Mouse (Mus musculus): ENCODE measurements at regions not wholly inside any gene's neighbourhood (a gene's known extent, or its start where the extent isn't known, plus 50 kb on each side); places are given as distances from the start of the nearest gene placed in this dataset.

GRCm38 (mm10) chr17:83115832-83116480, 99.1 kb upstream of the Pkdcc start:
- Histone ChIP-seq H3K4me1 (ENCODE audit: control insufficient read depth, insufficient read depth, low read length) (no peaks in the 10 kb centered on the region), H3K27ac (ENCODE audit: insufficient read depth, low read length) (no peak overlapping the region), H3K4me3 (ENCODE audit: insufficient read depth, low read length) (no peak overlapping the region)
- TF ChIP-seq CTCF (IDR thresholded peaks at IDR 0.05; ENCODE audit: extremely low read depth, insufficient read depth, low read length) (no peak), POLR2A (IDR thresholded peaks at IDR 0.05; ENCODE audit: extremely low read depth, insufficient read depth, low read length) (no peak)

GRCm38 (mm10) chr17:83120665-83121232, 94.3 kb upstream of the Pkdcc start:
- Histone ChIP-seq H3K27ac (ENCODE audit: insufficient read depth, low read length) (no peak overlapping the region), H3K4me1 (ENCODE audit: control insufficient read depth, insufficient read depth, low read length) (no peaks in the 10 kb centered on the region), H3K4me3 (ENCODE audit: insufficient read depth, low read length) (no peak overlapping the region)
- no peak for TF ChIP-seq POLR2A (IDR thresholded peaks at IDR 0.05; ENCODE audit: extremely low read depth, insufficient read depth, low read length)
- TF ChIP-seq CTCF (IDR thresholded peaks at IDR 0.05; ENCODE audit: extremely low read depth, insufficient read depth, low read length), result no peak

- peak overlapping the region; percentile 5; the same call in 1 of the 2 replicates for H3K4me3 ChIP-seq (ENCODE audit: insufficient read depth, low read length)
- no peak overlapping the region for H3K27ac ChIP-seq (ENCODE audit: insufficient read depth, low read length)
- TF ChIP-seq CTCF (IDR thresholded peaks at IDR 0.05; ENCODE audit: extremely low read depth, insufficient read depth, low read length) (no peak), POLR2A (IDR thresholded peaks at IDR 0.05; ENCODE audit: extremely low read depth, insufficient read depth, low read length) (no peak)
- H3K4me1 ChIP-seq (ENCODE audit: control insufficient read depth, insufficient read depth, low read length), result no peaks in the 10 kb centered on the region
Observed at GRCm38 (mm10) chr17:83122525-83123280, 92.4 kb upstream of the Pkdcc start.

- H3K27ac ChIP-seq (ENCODE audit: insufficient read depth, low read length), result no peak overlapping the region
Observed at GRCm38 (mm10) chr17:83125057-83125456, 90.0 kb upstream of the Pkdcc start.

GRCm38 (mm10) chr17:83127842-83128241, 87.2 kb upstream of the Pkdcc start:
- no peak overlapping the region for H3K4me3 ChIP-seq (ENCODE audit: insufficient read depth, low read length)

More at GRCm38 (mm10) chr17:83125057-83125456, 90.0 kb upstream of the Pkdcc start:
- Histone ChIP-seq H3K4me3 (ENCODE audit: insufficient read depth, low read length) (no peak overlapping the region), H3K4me1 (ENCODE audit: control insufficient read depth, insufficient read depth, low read length) (peaks cover 2% of the 10 kb centered on the region)
- TF ChIP-seq POLR2A (IDR thresholded peaks at IDR 0.05; ENCODE audit: extremely low read depth, insufficient read depth, low read length) (no peak), CTCF (IDR thresholded peaks at IDR 0.05; ENCODE audit: extremely low read depth, insufficient read depth, low read length) (no peak)

GRCm38 (mm10) chr17:83128843-83129544, 86.1 kb upstream of the Pkdcc start:
- Histone ChIP-seq H3K4me1 (ENCODE audit: control insufficient read depth, insufficient read depth, low read length) (peaks cover 2% of the 10 kb centered on the region), H3K27ac (ENCODE audit: insufficient read depth, low read length) (no peak overlapping the region), H3K4me3 (ENCODE audit: insufficient read depth, low read length) (no peak overlapping the region)
- no peak for TF ChIP-seq POLR2A (IDR thresholded peaks at IDR 0.05; ENCODE audit: extremely low read depth, insufficient read depth, low read length)
- no peak for TF ChIP-seq CTCF (IDR thresholded peaks at IDR 0.05; ENCODE audit: extremely low read depth, insufficient read depth, low read length)

More at GRCm38 (mm10) chr17:83127842-83128241, 87.2 kb upstream of the Pkdcc start:
- Histone ChIP-seq H3K4me1 (ENCODE audit: control insufficient read depth, insufficient read depth, low read length) (peaks cover 2% of the 10 kb centered on the region), H3K27ac (ENCODE audit: insufficient read depth, low read length) (no peak overlapping the region)
- TF ChIP-seq CTCF (IDR thresholded peaks at IDR 0.05; ENCODE audit: extremely low read depth, insufficient read depth, low read length) (no peak), POLR2A (IDR thresholded peaks at IDR 0.05; ENCODE audit: extremely low read depth, insufficient read depth, low read length) (no peak)

- H3K27ac ChIP-seq (ENCODE audit: insufficient read depth, low read length), result no peak overlapping the region
- no peak overlapping the region for H3K4me3 ChIP-seq (ENCODE audit: insufficient read depth, low read length)
- H3K4me1 ChIP-seq (ENCODE audit: control insufficient read depth, insufficient read depth, low read length), result peaks cover 2% of the 10 kb centered on the region
- TF ChIP-seq CTCF (IDR thresholded peaks at IDR 0.05; ENCODE audit: extremely low read depth, insufficient read depth, low read length), result no peak
- TF ChIP-seq POLR2A (IDR thresholded peaks at IDR 0.05; ENCODE audit: extremely low read depth, insufficient read depth, low read length), result no peak
Observed at GRCm38 (mm10) chr17:83129658-83130057, 85.4 kb upstream of the Pkdcc start.

- H3K4me3 ChIP-seq (ENCODE audit: insufficient read depth, low read length), result no peak overlapping the region
- peaks cover 2% of the 10 kb centered on the region for H3K4me1 ChIP-seq (ENCODE audit: control insufficient read depth, insufficient read depth, low read length)
- H3K27ac ChIP-seq (ENCODE audit: insufficient read depth, low read length), result no peak overlapping the region
- TF ChIP-seq CTCF (IDR thresholded peaks at IDR 0.05; ENCODE audit: extremely low read depth, insufficient read depth, low read length) (no peak), POLR2A (IDR thresholded peaks at IDR 0.05; ENCODE audit: extremely low read depth, insufficient read depth, low read length) (no peak)
Observed at GRCm38 (mm10) chr17:83133201-83133600, 81.9 kb upstream of the Pkdcc start.

GRCm38 (mm10) chr17:83135441-83136120, 79.5 kb upstream of the Pkdcc start:
- no peaks in the 10 kb centered on the region for H3K4me1 ChIP-seq (ENCODE audit: control insufficient read depth, insufficient read depth, low read length)
- H3K27ac ChIP-seq (ENCODE audit: insufficient read depth, low read length), result no peak overlapping the region
- no peak overlapping the region for H3K4me3 ChIP-seq (ENCODE audit: insufficient read depth, low read length)
- TF ChIP-seq POLR2A (IDR thresholded peaks at IDR 0.05; ENCODE audit: extremely low read depth, insufficient read depth, low read length) (no peak), CTCF (IDR thresholded peaks at IDR 0.05; ENCODE audit: extremely low read depth, insufficient read depth, low read length) (no peak)

Data from cortical plate, adult 2 months (tissue).